Mouse (Mus musculus) liver, embryonic 14.5 days (tissue): ENCODE results near the gene Tnik.

Experiments
- CTCF ChIP-seq: IDR thresholded peaks from 2 replicates; pipeline ENCODE4 v1.5.1; 2016; ENCODE audit warnings: antibody characterized with exemption, low read depth, control low read depth
- EP300 ChIP-seq: IDR thresholded peaks from 2 replicates; pipeline ENCODE4 v1.6.1; 2016; ENCODE audit warnings: antibody characterized with exemption, low read depth

DNA sequence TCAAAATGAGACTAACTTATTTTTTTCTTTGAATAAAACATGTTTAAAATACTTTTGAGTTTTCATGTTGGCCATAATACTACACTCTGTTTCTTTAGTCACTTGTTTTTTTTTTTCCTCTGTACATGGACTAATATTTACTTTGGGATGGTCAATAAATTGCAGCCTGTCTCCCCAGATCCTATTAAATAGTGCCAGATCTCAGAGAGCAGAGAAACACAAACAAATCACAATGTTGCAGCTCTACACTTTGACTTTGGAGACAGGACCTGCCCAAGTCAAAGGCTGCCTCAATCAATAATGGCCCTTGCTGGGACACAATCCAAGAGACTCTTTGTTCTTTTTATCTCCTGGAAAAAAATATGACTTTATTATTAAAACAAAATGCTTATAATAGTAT, 459.5 kb downstream of the Tnik start:
- TF ChIP-seq EP300 (no peak), CTCF (no peak)
